Mouse (Mus musculus) lung, embryonic 16.5 days (tissue): ENCODE measurements around the gene Mrps27. TPM values are rescaled to one million over a fixed set of nuclear protein-coding genes. Genes with fewer than 3 reads are reported as not detected.

Source experiments
- ATAC-seq: fragments of 200-750 bp; cut with Nextera tagmentation; 2 replicates; pipeline ENCODE4 v1.8.0; 2017; ENCODE audit warnings: low read depth, mild to moderate bottlenecking, moderate library complexity
- H3K27ac ChIP-seq: fragments of 300-500 bp; sonication (generic); 2 replicates; pipeline ENCODE4 v1.5.1; 2014; ENCODE audit warnings: mild to moderate bottlenecking, control low read depth, low read length
- H3K27me3 ChIP-seq: fragments of 300-500 bp; sonication (generic); 2 replicates; pipeline ENCODE4 v1.6.1; 2014; ENCODE audit warnings: low read depth, low read length, mixed read lengths; ENCODE audit not compliant: control insufficient read depth, insufficient read depth
- H3K36me3 ChIP-seq: fragments of 300-500 bp; sonication (generic); 2 replicates; pipeline ENCODE4 v1.6.1; 2014; ENCODE audit warnings: low read length; ENCODE audit not compliant: control insufficient read depth, insufficient read depth
- H3K4me1 ChIP-seq: fragments of 300-500 bp; sonication (generic); replicated peaks from 2 replicates; pipeline ENCODE4 v1.6.1; 2014; ENCODE audit warnings: low read length, mixed read lengths; ENCODE audit not compliant: control insufficient read depth, insufficient read depth
- H3K4me2 ChIP-seq: fragments of 300-500 bp; sonication (generic); 2 replicates; pipeline ENCODE4 v1.6.1; 2014; ENCODE audit warnings: low read depth, low read length, control low read depth
- H3K4me3 ChIP-seq: fragments of 300-500 bp; sonication (generic); 2 replicates; pipeline ENCODE4 v1.5.1; 2014; ENCODE audit warnings: mild to moderate bottlenecking, low read length, control low read depth
- H3K9ac ChIP-seq: fragments of 300-500 bp; sonication (generic); 2 replicates; pipeline ENCODE4 v1.6.1; 2014; ENCODE audit warnings: low read length, control low read depth
- H3K9me3 ChIP-seq: fragments of 300-500 bp; sonication (generic); 2 replicates; pipeline ENCODE4 v1.6.1; 2016; ENCODE audit warnings: low read length; ENCODE audit not compliant: control insufficient read depth
- WGBS: fragments of 180-500 bp; shearing (Covaris S2); extraction: QIAGEN DNeasy Blood & Tissue Kit; methylation state at CpG from one replicate; pipeline ENCODE4 v1.1.7; 2014; 5-methylcytosine and 5-hydroxymethylcytosine counted together
- polyA plus RNA-seq: library from polyadenylated mRNA; unstranded; fragments of >200 nt; fragmentation: Nextera tagmentation; extraction: Ambion mirVana; gene quantifications from 2 replicates; pipeline ENCODE4 v1.2.1, GENCODE M21; 2015

Mrps27 gene
- polyA plus RNA-seq, 1 experiment from 2014 or later: 53.8 TPM

GRCm38 (mm10) chr13:99393128-99393527 lies 48.5 kb downstream of the Mrps27 start:
- Histone ChIP-seq H3K36me3 (no peaks in the 10 kb centered on the region), H3K4me1 (peaks cover under 1% of the 10 kb centered on the region), H3K4me2 (no peak overlapping the region), H3K9me3 (no peaks in the 10 kb centered on the region), H3K4me3 (no peak overlapping the region), H3K27me3 (no peaks in the 10 kb centered on the region), H3K27ac (no peak overlapping the region), H3K9ac (no peak overlapping the region)
- ATAC-seq: no peak
- 80% methylated on average over 3 of the region's 3 CpGs for WGBS

DNA sequence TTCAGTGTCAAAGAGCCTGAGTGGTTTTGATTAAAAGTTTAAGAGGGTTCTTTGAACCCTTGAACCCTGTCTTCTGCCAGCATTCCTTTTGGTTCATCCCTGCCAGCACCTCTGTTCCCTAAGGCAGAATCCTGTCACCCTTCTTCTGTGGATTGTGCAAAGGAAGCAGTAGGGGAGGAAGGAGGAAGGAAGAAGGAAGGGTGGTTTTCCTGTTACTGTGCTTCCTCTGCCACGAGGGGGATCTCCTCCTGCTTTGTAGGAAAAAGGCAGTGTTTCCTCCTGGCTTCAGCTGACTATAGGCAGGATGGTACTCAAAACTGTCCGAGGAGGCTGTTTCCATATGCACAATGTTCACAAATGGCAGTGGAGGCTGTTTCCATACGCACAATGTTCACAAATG lies 50.1 kb downstream of the Mrps27 start:
- Histone ChIP-seq H3K4me1 (peaks cover 5% of the 10 kb centered on the region), H3K27me3 (no peaks in the 10 kb centered on the region), H3K4me2 (no peak overlapping the region), H3K9ac (no peak overlapping the region), H3K4me3 (no peak overlapping the region), H3K27ac (no peak overlapping the region), H3K36me3 (no peaks in the 10 kb centered on the region), H3K9me3 (no peaks in the 10 kb centered on the region)
- no peak for ATAC-seq
- 56% methylated on average over 3 of the region's 3 CpGs for WGBS

- no peak for ATAC-seq
- no peaks in the 10 kb centered on the region for H3K9me3 ChIP-seq
- 72% methylated on average over 12 of the region's 12 CpGs for WGBS
- H3K4me2 ChIP-seq: no peak overlapping the region
- no peak overlapping the region for H3K4me3 ChIP-seq
- peaks cover 5% of the 10 kb centered on the region for H3K4me1 ChIP-seq
- H3K27ac ChIP-seq: no peak overlapping the region
- no peaks in the 10 kb centered on the region for H3K36me3 ChIP-seq
- H3K9ac ChIP-seq: no peak overlapping the region
- no peaks in the 10 kb centered on the region for H3K27me3 ChIP-seq
Measured at GRCm38 (mm10) chr13:99395531-99395930, 50.9 kb downstream of the Mrps27 start.

- 76% methylated on average over 7 of the region's 7 CpGs for WGBS
- Histone ChIP-seq H3K4me3 (no peak overlapping the region), H3K27me3 (no peaks in the 10 kb centered on the region), H3K36me3 (no peaks in the 10 kb centered on the region), H3K27ac (no peak overlapping the region), H3K4me2 (no peak overlapping the region), H3K4me1 (peaks cover 5% of the 10 kb centered on the region), H3K9ac (no peak overlapping the region), H3K9me3 (no peaks in the 10 kb centered on the region)
- ATAC-seq: no peak
Measured at GRCm38 (mm10) chr13:99397228-99397627, 52.6 kb downstream of the Mrps27 start.

- Histone ChIP-seq H3K4me2 (no peak overlapping the region), H3K27me3 (no peaks in the 10 kb centered on the region), H3K27ac (peak overlapping the region; percentile 49; the same call in 1 of the 2 replicates), H3K36me3 (no peaks in the 10 kb centered on the region), H3K9ac (no peak overlapping the region), H3K4me3 (no peak overlapping the region), H3K4me1 (peaks cover 5% of the 10 kb centered on the region), H3K9me3 (no peaks in the 10 kb centered on the region)
- 73% methylated on average over 12 of the region's 12 CpGs for WGBS
- ATAC-seq: peak; percentile 68
Measured at GRCm38 (mm10) chr13:99398149-99398701, 53.6 kb downstream of the Mrps27 start.

DNA sequence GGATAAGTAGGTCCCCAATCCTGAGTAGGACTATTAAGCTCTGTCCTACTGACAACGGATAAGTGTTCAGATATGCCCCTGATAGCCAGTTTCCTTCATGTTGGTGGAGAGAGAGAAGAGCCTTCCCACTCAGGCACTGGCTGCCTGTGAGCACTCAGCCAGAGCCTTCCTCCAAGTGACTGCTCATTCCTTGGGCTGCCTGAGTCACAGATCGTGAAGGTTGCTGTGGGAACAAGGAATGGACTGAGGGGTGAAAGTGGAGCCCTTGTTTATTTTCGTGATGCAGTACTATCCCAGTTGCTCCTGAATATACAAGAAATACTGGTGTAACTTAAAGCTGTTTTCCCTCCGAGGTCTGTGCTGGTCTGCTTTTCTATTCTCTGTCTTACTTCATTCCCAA lies 54.8 kb downstream of the Mrps27 start:
- ATAC-seq: no peak
- Histone ChIP-seq H3K9me3 (no peaks in the 10 kb centered on the region), H3K9ac (no peak overlapping the region), H3K27me3 (no peaks in the 10 kb centered on the region), H3K36me3 (no peaks in the 10 kb centered on the region), H3K4me1 (peaks cover 5% of the 10 kb centered on the region), H3K27ac (no peak overlapping the region), H3K4me3 (no peak overlapping the region), H3K4me2 (no peak overlapping the region)
- WGBS: 64% methylated on average over 4 of the region's 4 CpGs

DNA sequence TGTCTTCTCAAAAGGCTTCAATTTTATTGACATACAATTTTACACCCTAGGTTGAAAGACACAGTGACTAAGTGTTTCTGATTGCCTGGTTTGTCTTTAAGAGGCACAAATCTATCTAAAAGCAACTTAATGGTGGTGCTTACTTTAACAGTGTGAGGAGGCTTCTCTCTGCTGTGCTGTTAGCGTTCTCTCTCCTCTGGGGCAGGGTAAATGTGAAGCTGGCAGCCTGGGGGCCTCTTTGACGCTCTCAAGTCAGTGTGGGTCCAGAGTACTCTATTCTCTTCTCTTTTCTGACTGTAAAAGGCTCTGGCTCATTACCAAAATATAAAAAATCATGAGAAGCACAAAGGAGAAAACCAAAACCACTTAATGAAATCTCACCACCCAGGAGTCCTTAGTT lies 64.6 kb downstream of the Mrps27 start:
- no peak overlapping the region for H3K4me2 ChIP-seq
- no peak overlapping the region for H3K9ac ChIP-seq
- no peak overlapping the region for H3K4me3 ChIP-seq
- no peak for ATAC-seq
- no peak overlapping the region for H3K27ac ChIP-seq
- peaks cover 6% of the 10 kb centered on the region; the same call in 1 of the 2 replicates for H3K36me3 ChIP-seq
- no peaks in the 10 kb centered on the region for H3K9me3 ChIP-seq
- 70% methylated on average over 2 of the region's 2 CpGs for WGBS
- H3K4me1 ChIP-seq: 0 out of 2 replicates have a peak, but pooled peaks cover 3% of the 10 kb centered on the region
- H3K27me3 ChIP-seq: no peaks in the 10 kb centered on the region

DNA sequence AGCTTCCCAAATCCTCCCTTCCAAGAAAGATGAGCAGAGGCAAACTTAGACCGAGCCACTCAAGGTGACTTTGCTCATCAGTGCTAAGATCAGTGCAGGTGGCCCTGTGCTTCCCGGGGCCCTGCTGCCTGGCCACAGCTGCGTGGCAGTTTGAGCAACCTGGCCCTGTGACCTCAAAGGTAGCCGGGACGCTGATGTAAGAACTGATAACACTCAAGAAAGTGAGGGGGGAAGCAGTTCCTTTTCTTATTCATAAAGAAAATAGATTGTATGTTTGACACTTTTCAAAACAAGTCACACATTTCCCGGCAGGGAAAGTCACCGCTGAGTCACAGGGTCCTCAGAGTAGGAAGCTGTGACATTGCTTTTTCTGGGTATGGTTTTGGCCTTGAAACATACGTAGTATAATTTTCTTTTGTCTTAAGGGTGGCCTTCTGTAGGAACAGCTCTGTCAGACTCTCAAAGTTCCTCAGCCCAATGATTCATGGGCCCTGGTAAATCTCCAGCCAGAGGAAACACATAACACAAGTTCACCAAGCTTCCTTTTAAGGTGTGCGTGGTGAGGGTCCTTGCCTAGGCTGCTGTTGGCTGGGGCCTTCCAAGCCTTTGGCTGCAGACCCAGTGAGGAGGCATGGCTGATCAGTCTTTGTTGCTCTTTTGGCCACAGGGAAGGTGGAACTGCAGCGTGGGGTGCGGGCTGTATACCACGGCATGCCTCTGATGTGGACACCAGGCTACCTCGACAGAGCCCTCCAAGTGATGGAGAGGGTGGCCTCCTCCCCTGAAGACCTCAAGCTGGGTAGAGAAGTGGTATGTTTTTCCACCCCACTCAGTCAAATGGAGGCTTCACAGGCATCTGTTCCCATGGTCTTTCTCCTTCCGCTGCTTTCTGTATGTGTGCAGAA lies 66.3 kb downstream of the Mrps27 start:
- ATAC-seq: no peak
- WGBS: 72% methylated on average over 14 of the region's 14 CpGs
- Histone ChIP-seq H3K4me2 (no peak overlapping the region), H3K9me3 (no peaks in the 10 kb centered on the region), H3K36me3 (peaks cover 16% of the 10 kb centered on the region), H3K4me1 (0 out of 2 replicates have a peak, but pooled peaks cover 3% of the 10 kb centered on the region), H3K27me3 (no peaks in the 10 kb centered on the region), H3K4me3 (no peak overlapping the region), H3K27ac (no peak overlapping the region), H3K9ac (no peak overlapping the region)

DNA sequence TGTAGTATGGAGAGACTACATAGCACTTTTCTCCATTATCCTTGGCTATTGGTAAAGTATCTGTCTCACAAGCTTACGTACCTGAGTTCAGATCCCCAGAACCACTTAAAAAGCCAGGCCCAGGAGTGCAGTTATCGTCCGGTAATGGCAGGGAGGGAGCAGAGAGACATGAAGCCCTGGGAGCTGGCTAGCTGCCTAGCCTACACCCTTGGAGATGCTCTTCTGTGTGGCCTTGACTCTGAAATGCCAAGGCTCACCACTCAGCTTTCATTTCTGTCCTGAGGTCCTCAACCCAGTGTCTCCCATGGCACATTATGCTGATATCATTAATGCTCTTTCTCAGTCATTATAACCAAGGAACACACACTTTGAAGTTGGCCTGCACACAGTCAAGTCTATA lies 67.2 kb downstream of the Mrps27 start:
- Histone ChIP-seq H3K36me3 (peaks cover 16% of the 10 kb centered on the region), H3K9ac (no peak overlapping the region), H3K9me3 (no peaks in the 10 kb centered on the region), H3K4me1 (0 out of 2 replicates have a peak, but pooled peaks cover 3% of the 10 kb centered on the region), H3K27ac (no peak overlapping the region), H3K4me2 (no peak overlapping the region), H3K4me3 (no peak overlapping the region), H3K27me3 (no peaks in the 10 kb centered on the region)
- no peak for ATAC-seq
- WGBS: 93% methylated on average over 3 of the region's 3 CpGs
